Mouse (Mus musculus) olfactory bulb, adult 2 months (tissue): Measurements from ENCODE around the gene Slc6a11. TPM values are rescaled to one million over a fixed set of nuclear protein-coding genes. Genes with fewer than 3 reads are reported as not detected.

Source experiments
- H3K27ac ChIP-seq: fragments of 200-500 bp; 2 replicates; pipeline ENCODE4 v1.5.1; 2012; ENCODE audit warnings: low read depth, low read length; ENCODE audit not compliant: insufficient read depth
- H3K4me1 ChIP-seq: fragments of 200-500 bp; 2 replicates; pipeline ENCODE4 v1.6.1; 2012; ENCODE audit warnings: low read length; ENCODE audit not compliant: control insufficient read depth, insufficient read depth
- H3K4me3 ChIP-seq: fragments of 200-500 bp; 2 replicates; pipeline ENCODE4 v1.5.1; 2012; ENCODE audit warnings: mild to moderate bottlenecking, low read depth, low read length, moderate library complexity; ENCODE audit not compliant: insufficient read depth
- CTCF ChIP-seq: fragments of 200-500 bp; IDR thresholded peaks from 2 replicates; pipeline ENCODE4 v1.5.1; 2012; ENCODE audit warnings: low read depth, mild to moderate bottlenecking, low read length, moderate library complexity; ENCODE audit not compliant: insufficient read depth
- POLR2A ChIP-seq: fragments of 200-500 bp; IDR thresholded peaks from 2 replicates; pipeline ENCODE4 v1.6.1; 2012; ENCODE audit warnings: mild to moderate bottlenecking, low read depth, low read length, moderate library complexity; ENCODE audit not compliant: insufficient read depth
- WGBS: fragments of 180-500 bp; shearing (Covaris S2); methylation state at CpG from one replicate; pipeline ENCODE4 v1.1.7; 2018; 5-methylcytosine and 5-hydroxymethylcytosine counted together
- polyA plus RNA-seq: library from polyadenylated mRNA; stranded (reverse); fragments of >200 nt; gene quantifications from 2 replicates; pipeline ENCODE4 v1.2.4, GENCODE M21; 2012; ENCODE audit warnings: low replicate concordance; ENCODE audit not compliant: missing spikeins, insufficient read depth, insufficient read length

Slc6a11 gene
- polyA plus RNA-seq, 1 experiment: 98.1 TPM

- Histone ChIP-seq H3K4me3 (no peak overlapping the region), H3K4me1 (no peaks in the 10 kb centered on the region), H3K27ac (no peak overlapping the region)
- WGBS: 47% methylated on average over 9 of the region's 9 CpGs
- TF ChIP-seq CTCF (no peak), POLR2A (no peak)
Measured at GRCm38 (mm10) chr6:114199200-114199845, 68.3 kb downstream of the Slc6a11 start.

- TF ChIP-seq POLR2A (no peak), CTCF (no peak)
- WGBS: 94% methylated on average over 3 of the region's 3 CpGs
- no peak overlapping the region for H3K27ac ChIP-seq
Measured at GRCm38 (mm10) chr6:114204557-114204956, 73.5 kb downstream of the Slc6a11 start.

DNA sequence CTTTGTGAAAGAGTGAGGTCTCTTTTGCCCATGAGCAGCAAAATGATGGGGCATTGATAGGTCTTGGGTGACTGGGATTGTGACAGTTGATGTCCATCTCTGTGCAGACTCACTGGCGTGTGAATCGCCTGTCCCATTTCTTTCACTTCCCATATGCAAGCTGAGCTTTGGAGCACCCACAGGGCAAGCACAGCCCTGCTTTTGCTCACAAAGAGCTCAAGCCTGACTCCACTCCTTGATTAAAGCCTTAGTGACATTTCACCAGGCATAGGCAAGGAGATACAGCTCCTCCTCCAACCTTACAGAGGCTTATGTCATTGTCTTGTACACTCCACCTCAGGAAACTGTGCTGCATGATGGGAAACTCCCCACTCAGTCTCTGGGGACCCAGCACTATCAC is 77.3 kb downstream of the Slc6a11 start:
- H3K27ac ChIP-seq: peak overlapping the region; percentile 61

More at GRCm38 (mm10) chr6:114204557-114204956, 73.5 kb downstream of the Slc6a11 start:
- Histone ChIP-seq H3K4me1 (peaks cover 3% of the 10 kb centered on the region), H3K4me3 (no peak overlapping the region)

GRCm38 (mm10) chr6:114214393-114214792 is 83.4 kb downstream of the Slc6a11 start:
- WGBS: 79% methylated on average over 4 of the region's 4 CpGs
- Histone ChIP-seq H3K4me1 (peaks cover 39% of the 10 kb centered on the region), H3K4me3 (no peak overlapping the region), H3K27ac (no peak overlapping the region)
- TF ChIP-seq CTCF: no peak
- no peak for TF ChIP-seq POLR2A

More for the DNA sequence above, 77.3 kb downstream of the Slc6a11 start:
- WGBS: 48% methylated on average over 2 of the region's 2 CpGs
- TF ChIP-seq CTCF: no peak
- TF ChIP-seq POLR2A: no peak
- Histone ChIP-seq H3K4me1 (peaks cover 3% of the 10 kb centered on the region), H3K4me3 (no peak overlapping the region)

GRCm38 (mm10) chr6:114216741-114217414 is 85.8 kb downstream of the Slc6a11 start:
- no peak for TF ChIP-seq CTCF
- TF ChIP-seq POLR2A: no peak
- Histone ChIP-seq H3K4me3 (no peak overlapping the region), H3K4me1 (peaks cover 42% of the 10 kb centered on the region), H3K27ac (peak overlapping the region; percentile 21; the same call in 1 of the 2 replicates)
- WGBS: 22% methylated on average over 13 of the region's 13 CpGs

GRCm38 (mm10) chr6:114224399-114224798 is 93.4 kb downstream of the Slc6a11 start:
- no peak for TF ChIP-seq POLR2A
- TF ChIP-seq CTCF: peak; percentile 72
- no peak overlapping the region for H3K4me3 ChIP-seq
- no peak overlapping the region for H3K27ac ChIP-seq
- H3K4me1 ChIP-seq: peaks cover 9% of the 10 kb centered on the region
- WGBS: 28% methylated on average over 4 of the region's 4 CpGs

GRCm38 (mm10) chr6:114227378-114227777 is 96.3 kb downstream of the Slc6a11 start:
- TF ChIP-seq POLR2A (no peak), CTCF (no peak)
- Histone ChIP-seq H3K4me1 (peaks cover 4% of the 10 kb centered on the region), H3K27ac (no peak overlapping the region), H3K4me3 (no peak overlapping the region)
- 14% methylated on average over 2 of the region's 2 CpGs for WGBS

- 87% methylated on average over 3 of the region's 3 CpGs for WGBS
- TF ChIP-seq CTCF: no peak
- TF ChIP-seq POLR2A: no peak
- no peak overlapping the region for H3K4me3 ChIP-seq
Measured at GRCm38 (mm10) chr6:114228196-114228595, 97.2 kb downstream of the Slc6a11 start.

More at GRCm38 (mm10) chr6:114228196-114228595, 97.2 kb downstream of the Slc6a11 start:
- H3K4me1 ChIP-seq: peaks cover 4% of the 10 kb centered on the region
- H3K27ac ChIP-seq: no peak overlapping the region
